Mouse (Mus musculus): Measurements from ENCODE around the gene Rnf167. TPM values are rescaled to one million over a fixed set of nuclear protein-coding genes. Genes with fewer than 3 reads are reported as not detected.

Rnf167 gene
- polyA plus RNA-seq, 1 experiment from 2014 or later = 73.6 TPM

Other genes with a start within 250 kb of the Rnf167 start
- 28.6 and 29.7 TPM in 2 replicates for gene Pelp1, start 237.2 kb upstream of the Rnf167 start, polyA plus RNA-seq (2016; fragmentation: Nextera tagmentation; extraction: Ambion mirVana)
- 17.9 and 22.5 TPM in 2 replicates for gene Arrb2, start 214.6 kb upstream of the Rnf167 start, polyA plus RNA-seq (2016; fragmentation: Nextera tagmentation; extraction: Ambion mirVana)
- gene Med11, start 195.3 kb upstream of the Rnf167 start, polyA plus RNA-seq (2016; fragmentation: Nextera tagmentation; extraction: Ambion mirVana) = 19.7 and 21.7 TPM in 2 replicates
- gene Zmynd15, start 187.8 kb upstream of the Rnf167 start, polyA plus RNA-seq (2016; fragmentation: Nextera tagmentation; extraction: Ambion mirVana) = 0.12 and 0.23 TPM in 2 replicates
- gene Cxcl16, start 187.3 kb upstream of the Rnf167 start, polyA plus RNA-seq (2016; fragmentation: Nextera tagmentation; extraction: Ambion mirVana) = 0.87 and 1.1 TPM in 2 replicates
- gene Tm4sf5, start 142.0 kb upstream of the Rnf167 start, polyA plus RNA-seq (2016; fragmentation: Nextera tagmentation; extraction: Ambion mirVana) = 2.8 and 2.9 TPM in 2 replicates
- gene Vmo1, start 132.6 kb upstream of the Rnf167 start, polyA plus RNA-seq (2016; fragmentation: Nextera tagmentation; extraction: Ambion mirVana) = 0.42 and 0.44 TPM in 2 replicates
- 15.3 and 17.5 TPM in 2 replicates for gene Gltpd2, start 128.0 kb upstream of the Rnf167 start, polyA plus RNA-seq (2016; fragmentation: Nextera tagmentation; extraction: Ambion mirVana)
- gene Psmb6, start 121.9 kb upstream of the Rnf167 start, polyA plus RNA-seq (2016; fragmentation: Nextera tagmentation; extraction: Ambion mirVana) = 415 and 437 TPM in 2 replicates
- gene Gm40193, start 114.3 kb upstream of the Rnf167 start, polyA plus RNA-seq (2016; fragmentation: Nextera tagmentation; extraction: Ambion mirVana) = not detected in 2 replicates
- gene Pld2, start 107.2 kb upstream of the Rnf167 start, polyA plus RNA-seq (2016; fragmentation: Nextera tagmentation; extraction: Ambion mirVana) = 2.0 and 2.6 TPM in 2 replicates
- gene Mink1, start 84.4 kb upstream of the Rnf167 start, polyA plus RNA-seq (2016; fragmentation: Nextera tagmentation; extraction: Ambion mirVana) = 8.3 and 8.7 TPM in 2 replicates
- gene 4930544D05Rik, start 31.4 kb upstream of the Rnf167 start, polyA plus RNA-seq (2016; fragmentation: Nextera tagmentation; extraction: Ambion mirVana) = not detected in 2 replicates
- not detected in 2 replicates for gene Chrne, start 28.0 kb upstream of the Rnf167 start, polyA plus RNA-seq (2016; fragmentation: Nextera tagmentation; extraction: Ambion mirVana)
- 5.5 and 5.6 TPM in 2 replicates for gene Gp1ba, start 8.1 kb upstream of the Rnf167 start, polyA plus RNA-seq (2016; fragmentation: Nextera tagmentation; extraction: Ambion mirVana)
- gene Slc25a11, start 244 bp downstream of the Rnf167 start, polyA plus RNA-seq (2016; fragmentation: Nextera tagmentation; extraction: Ambion mirVana) = 77.3 and 83.3 TPM in 2 replicates
- 1,519 and 1,532 TPM in 2 replicates for gene Pfn1, start 7.4 kb downstream of the Rnf167 start, polyA plus RNA-seq (2016; fragmentation: Nextera tagmentation; extraction: Ambion mirVana)
- 6.7 and 7.6 TPM in 2 replicates for gene Eno3, start 10.0 kb downstream of the Rnf167 start, polyA plus RNA-seq (2016; fragmentation: Nextera tagmentation; extraction: Ambion mirVana)
- gene Spag7, start 22.2 kb downstream of the Rnf167 start, polyA plus RNA-seq (2016; fragmentation: Nextera tagmentation; extraction: Ambion mirVana) = 76.8 and 84.5 TPM in 2 replicates
- gene Camta2, start 40.9 kb downstream of the Rnf167 start, polyA plus RNA-seq (2016; fragmentation: Nextera tagmentation; extraction: Ambion mirVana) = 6.1 and 6.4 TPM in 2 replicates
- 0.41 and 0.97 TPM in 2 replicates for gene Inca1, start 52.9 kb downstream of the Rnf167 start, polyA plus RNA-seq (2016; fragmentation: Nextera tagmentation; extraction: Ambion mirVana)
- 1.0 and 1.1 TPM in 2 replicates for gene Kif1c, start 53.3 kb downstream of the Rnf167 start, polyA plus RNA-seq (2016; fragmentation: Nextera tagmentation; extraction: Ambion mirVana)
- gene Zfp3, start 117.0 kb downstream of the Rnf167 start, polyA plus RNA-seq (2016; fragmentation: Nextera tagmentation; extraction: Ambion mirVana) = 1.9 and 2.2 TPM in 2 replicates
- gene Scimp, start 165.4 kb downstream of the Rnf167 start, polyA plus RNA-seq (2016; fragmentation: Nextera tagmentation; extraction: Ambion mirVana) = 0.26 and 0.41 TPM in 2 replicates
- gene Rabep1, start 197.5 kb downstream of the Rnf167 start, polyA plus RNA-seq (2016; fragmentation: Nextera tagmentation; extraction: Ambion mirVana) = 21.1 and 23.0 TPM in 2 replicates